Mouse (Mus musculus): ENCODE results near the gene B230104I21Rik. TPM values are rescaled to one million over a fixed set of nuclear protein-coding genes. Genes with fewer than 3 reads are reported as not detected.

Gene B230104I21Rik
- polyA plus RNA-seq, 1 experiment from 2014 or later: not detected

DNA sequence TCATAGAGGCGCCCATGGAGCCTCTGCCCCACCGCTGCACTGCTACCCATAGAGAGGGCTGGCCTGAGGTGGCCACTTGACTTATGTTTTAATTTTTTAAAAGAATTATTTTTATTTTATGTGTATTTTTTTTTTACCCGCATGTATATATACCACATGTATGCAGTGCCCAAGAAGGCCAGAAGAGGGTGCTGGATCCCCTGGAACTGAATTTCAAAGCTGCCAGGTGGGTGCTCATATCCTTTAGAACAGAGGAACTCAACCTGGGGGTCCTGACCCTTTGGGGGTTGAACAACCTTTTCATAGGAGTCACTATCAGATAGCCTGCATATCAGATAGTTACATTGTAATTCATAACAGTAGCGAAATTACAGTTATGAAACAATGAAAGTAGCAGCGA, 19.5 kb downstream of the B230104I21Rik start:
- no peak overlapping the region for H3K4me3 ChIP-seq (ENCODE audit: low read depth, low read length)
- no peaks in the 10 kb centered on the region; the same call in 1 of the 2 replicates for H3K4me1 ChIP-seq (ENCODE audit: control insufficient read depth, insufficient read depth, low read length)
- H3K27ac ChIP-seq (replicated peaks; ENCODE audit: low read depth, low read length): no peak overlapping the region
- no peak overlapping the region for H3K4me2 ChIP-seq (ENCODE audit: low read depth, low read length)
- ATAC-seq (replicated peaks; ENCODE audit: insufficient number of reproducible peaks, low FRiP score, low TSS enrichment, low read depth) (no peak), DNase-seq (ENCODE audit: low spot score) (no peak)
- H3K9ac ChIP-seq (replicated peaks; ENCODE audit: low read length): no peak overlapping the region
- no peaks in the 10 kb centered on the region for H3K27me3 ChIP-seq (ENCODE audit: control insufficient read depth, insufficient read depth, low read length)
- no peaks in the 10 kb centered on the region for H3K9me3 ChIP-seq (replicated peaks; ENCODE audit: control insufficient read depth, low read length)
- 94% methylated on average over 5 of the region's 5 CpGs for WGBS
- H3K36me3 ChIP-seq (replicated peaks; ENCODE audit: control insufficient read depth, insufficient read depth, low read depth, low read length): no peaks in the 10 kb centered on the region

GRCm38 (mm10) chr4:154358370-154358769, 22.4 kb downstream of the B230104I21Rik start:
- no peak overlapping the region for H3K27ac ChIP-seq (replicated peaks; ENCODE audit: low read depth, low read length)
- no peak overlapping the region for H3K9ac ChIP-seq (replicated peaks; ENCODE audit: low read length)
- ATAC-seq (replicated peaks; ENCODE audit: insufficient number of reproducible peaks, low FRiP score, low TSS enrichment, low read depth) (no peak), DNase-seq (ENCODE audit: low spot score) (no peak)
- H3K4me3 ChIP-seq (ENCODE audit: low read depth, low read length): no peak overlapping the region
- no peaks in the 10 kb centered on the region for H3K27me3 ChIP-seq (ENCODE audit: control insufficient read depth, insufficient read depth, low read length)
- no peaks in the 10 kb centered on the region; the same call in 1 of the 2 replicates for H3K4me1 ChIP-seq (ENCODE audit: control insufficient read depth, insufficient read depth, low read length)
- WGBS: 78% methylated on average over 5 of the region's 5 CpGs
- no peaks in the 10 kb centered on the region for H3K36me3 ChIP-seq (replicated peaks; ENCODE audit: control insufficient read depth, insufficient read depth, low read depth, low read length)
- no peaks in the 10 kb centered on the region for H3K9me3 ChIP-seq (replicated peaks; ENCODE audit: control insufficient read depth, low read length)
- H3K4me2 ChIP-seq (ENCODE audit: low read depth, low read length): no peak overlapping the region

DNA sequence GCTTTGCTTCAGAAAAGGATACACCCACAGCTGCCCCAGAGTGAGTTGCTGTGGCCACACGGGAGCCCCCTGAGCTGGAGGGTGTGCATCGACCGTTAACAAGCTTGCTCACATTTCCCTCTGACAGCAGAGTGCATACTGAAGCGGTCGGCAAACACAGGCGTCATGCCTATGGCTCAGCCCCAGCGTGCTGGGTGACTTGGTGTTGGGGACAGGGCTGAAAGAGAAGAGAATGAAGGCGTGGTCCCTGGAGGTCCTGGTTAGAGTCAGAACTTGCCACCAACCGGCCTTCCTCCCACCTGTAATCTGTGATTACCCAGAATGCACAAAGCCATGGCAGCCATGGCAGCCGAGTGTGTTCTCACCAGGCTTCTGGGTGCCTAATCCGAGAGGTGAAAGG, 22.9 kb downstream of the B230104I21Rik start:
- H3K4me2 ChIP-seq (ENCODE audit: low read depth, low read length): no peak overlapping the region
- H3K27ac ChIP-seq (replicated peaks; ENCODE audit: low read depth, low read length): no peak overlapping the region
- no peaks in the 10 kb centered on the region for H3K36me3 ChIP-seq (replicated peaks; ENCODE audit: control insufficient read depth, insufficient read depth, low read depth, low read length)
- 59% methylated on average over 11 of the region's 11 CpGs for WGBS
- H3K9me3 ChIP-seq (replicated peaks; ENCODE audit: control insufficient read depth, low read length): no peaks in the 10 kb centered on the region
- no peak overlapping the region for H3K9ac ChIP-seq (replicated peaks; ENCODE audit: low read length)
- no peak overlapping the region for H3K4me3 ChIP-seq (ENCODE audit: low read depth, low read length)
- ATAC-seq (replicated peaks; ENCODE audit: insufficient number of reproducible peaks, low FRiP score, low TSS enrichment, low read depth) (no peak), DNase-seq (ENCODE audit: low spot score) (no peak)
- no peaks in the 10 kb centered on the region for H3K27me3 ChIP-seq (ENCODE audit: control insufficient read depth, insufficient read depth, low read length)
- H3K4me1 ChIP-seq (ENCODE audit: control insufficient read depth, insufficient read depth, low read length): no peaks in the 10 kb centered on the region; the same call in 1 of the 2 replicates

GRCm38 (mm10) chr4:154359762-154360300, 23.9 kb downstream of the B230104I21Rik start:
- WGBS: 87% methylated on average over 9 of the region's 9 CpGs
- Histone ChIP-seq H3K4me2 (ENCODE audit: low read depth, low read length) (no peak overlapping the region), H3K27ac (replicated peaks; ENCODE audit: low read depth, low read length) (no peak overlapping the region), H3K4me1 (ENCODE audit: control insufficient read depth, insufficient read depth, low read length) (no peaks in the 10 kb centered on the region; the same call in 1 of the 2 replicates), H3K36me3 (replicated peaks; ENCODE audit: control insufficient read depth, insufficient read depth, low read depth, low read length) (no peaks in the 10 kb centered on the region), H3K27me3 (ENCODE audit: control insufficient read depth, insufficient read depth, low read length) (no peaks in the 10 kb centered on the region), H3K4me3 (ENCODE audit: low read depth, low read length) (no peak overlapping the region), H3K9me3 (replicated peaks; ENCODE audit: control insufficient read depth, low read length) (no peaks in the 10 kb centered on the region), H3K9ac (replicated peaks; ENCODE audit: low read length) (no peak overlapping the region)
- DNase-seq (ENCODE audit: low spot score) (no peak), ATAC-seq (replicated peaks; ENCODE audit: insufficient number of reproducible peaks, low FRiP score, low TSS enrichment, low read depth) (no peak)

GRCm38 (mm10) chr4:154360441-154360840, 24.5 kb downstream of the B230104I21Rik start:
- WGBS: 91% methylated on average over 6 of the region's 7 CpGs
- no peak overlapping the region for H3K27ac ChIP-seq (replicated peaks; ENCODE audit: low read depth, low read length)
- H3K27me3 ChIP-seq (ENCODE audit: control insufficient read depth, insufficient read depth, low read length): no peaks in the 10 kb centered on the region
- DNase-seq (ENCODE audit: low spot score): no peak
- H3K9ac ChIP-seq (replicated peaks; ENCODE audit: low read length): no peak overlapping the region
- no peak overlapping the region for H3K4me2 ChIP-seq (ENCODE audit: low read depth, low read length)
- ATAC-seq (replicated peaks; ENCODE audit: insufficient number of reproducible peaks, low FRiP score, low TSS enrichment, low read depth): no peak
- H3K4me1 ChIP-seq (ENCODE audit: control insufficient read depth, insufficient read depth, low read length): peaks cover under 1% of the 10 kb centered on the region; the same call in 1 of the 2 replicates
- H3K4me3 ChIP-seq (ENCODE audit: low read depth, low read length): no peak overlapping the region
- no peaks in the 10 kb centered on the region for H3K36me3 ChIP-seq (replicated peaks; ENCODE audit: control insufficient read depth, insufficient read depth, low read depth, low read length)
- H3K9me3 ChIP-seq (replicated peaks; ENCODE audit: control insufficient read depth, low read length): no peaks in the 10 kb centered on the region

DNA sequence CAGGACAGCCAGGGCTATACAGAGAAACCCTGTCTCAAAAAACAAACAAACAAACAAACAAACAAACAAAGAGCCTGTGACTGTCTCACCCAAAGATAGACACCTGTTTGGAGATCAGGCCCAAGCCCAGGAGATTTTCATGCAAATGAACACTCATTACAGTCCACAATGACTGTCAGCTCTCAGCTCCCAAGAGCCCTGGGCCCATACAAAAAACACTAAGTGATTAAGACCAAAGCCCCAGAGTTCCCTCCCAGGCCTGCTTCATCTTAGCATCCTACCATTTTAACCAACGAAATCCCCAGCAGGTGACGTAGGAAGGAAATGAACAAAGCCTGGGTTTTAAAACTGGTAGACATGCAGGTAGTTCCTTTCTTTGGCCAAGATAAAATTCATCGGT, 24.9 kb downstream of the B230104I21Rik start:
- Histone ChIP-seq H3K36me3 (replicated peaks; ENCODE audit: control insufficient read depth, insufficient read depth, low read depth, low read length) (no peaks in the 10 kb centered on the region), H3K4me2 (ENCODE audit: low read depth, low read length) (no peak overlapping the region), H3K4me1 (ENCODE audit: control insufficient read depth, insufficient read depth, low read length) (peaks cover 3% of the 10 kb centered on the region; the same call in 1 of the 2 replicates), H3K9me3 (replicated peaks; ENCODE audit: control insufficient read depth, low read length) (no peaks in the 10 kb centered on the region), H3K4me3 (ENCODE audit: low read depth, low read length) (no peak overlapping the region), H3K9ac (replicated peaks; ENCODE audit: low read length) (no peak overlapping the region), H3K27me3 (ENCODE audit: control insufficient read depth, insufficient read depth, low read length) (no peaks in the 10 kb centered on the region), H3K27ac (replicated peaks; ENCODE audit: low read depth, low read length) (no peak overlapping the region)
- DNase-seq (ENCODE audit: low spot score) (no peak), ATAC-seq (replicated peaks; ENCODE audit: insufficient number of reproducible peaks, low FRiP score, low TSS enrichment, low read depth) (no peak)
- 89% methylated on average over 3 of the region's 3 CpGs for WGBS

DNA sequence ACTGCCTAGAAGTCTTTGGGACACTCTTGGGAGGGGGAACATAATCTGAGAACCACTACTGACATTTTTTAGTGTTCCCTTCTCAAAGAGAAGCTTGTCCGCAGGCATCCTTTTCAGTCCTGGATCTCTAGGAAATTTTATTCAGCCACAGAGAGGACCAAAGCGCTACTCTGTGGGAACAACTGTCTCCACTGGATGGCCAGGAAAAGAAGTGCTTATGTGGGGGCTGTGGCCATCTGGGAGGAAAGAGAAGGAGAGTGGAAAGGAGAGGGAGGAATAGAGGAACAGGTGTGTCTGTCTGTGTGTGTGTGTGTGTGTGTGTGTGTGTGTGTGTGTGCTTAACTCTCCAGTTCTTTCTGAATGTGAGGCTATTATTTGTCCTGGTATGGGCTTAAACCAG, 28.8 kb downstream of the B230104I21Rik start:
- Histone ChIP-seq H3K27me3 (ENCODE audit: control insufficient read depth, insufficient read depth, low read length) (no peaks in the 10 kb centered on the region), H3K4me3 (ENCODE audit: low read depth, low read length) (no peak overlapping the region), H3K4me2 (ENCODE audit: low read depth, low read length) (no peak overlapping the region), H3K9me3 (replicated peaks; ENCODE audit: control insufficient read depth, low read length) (no peaks in the 10 kb centered on the region), H3K9ac (replicated peaks; ENCODE audit: low read length) (no peak overlapping the region), H3K36me3 (replicated peaks; ENCODE audit: control insufficient read depth, insufficient read depth, low read depth, low read length) (no peaks in the 10 kb centered on the region), H3K27ac (replicated peaks; ENCODE audit: low read depth, low read length) (no peak overlapping the region), H3K4me1 (ENCODE audit: control insufficient read depth, insufficient read depth, low read length) (peaks cover 6% of the 10 kb centered on the region)
- DNase-seq (ENCODE audit: low spot score) (no peak), ATAC-seq (replicated peaks; ENCODE audit: insufficient number of reproducible peaks, low FRiP score, low TSS enrichment, low read depth) (no peak)
- 92% methylated on average over 2 of the region's 2 CpGs for WGBS

GRCm38 (mm10) chr4:154366836-154367235, 30.9 kb downstream of the B230104I21Rik start:
- no peaks in the 10 kb centered on the region for H3K27me3 ChIP-seq (ENCODE audit: control insufficient read depth, insufficient read depth, low read length)
- no peak overlapping the region for H3K4me3 ChIP-seq (ENCODE audit: low read depth, low read length)
- peaks cover 6% of the 10 kb centered on the region for H3K4me1 ChIP-seq (ENCODE audit: control insufficient read depth, insufficient read depth, low read length)
- H3K9me3 ChIP-seq (replicated peaks; ENCODE audit: control insufficient read depth, low read length): no peaks in the 10 kb centered on the region
- ATAC-seq (replicated peaks; ENCODE audit: insufficient number of reproducible peaks, low FRiP score, low TSS enrichment, low read depth) (no peak), DNase-seq (ENCODE audit: low spot score) (no peak)
- H3K36me3 ChIP-seq (replicated peaks; ENCODE audit: control insufficient read depth, insufficient read depth, low read depth, low read length): no peaks in the 10 kb centered on the region
- H3K9ac ChIP-seq (replicated peaks; ENCODE audit: low read length): no peak overlapping the region
- no peak overlapping the region for H3K4me2 ChIP-seq (ENCODE audit: low read depth, low read length)
- whole genome bisulfite sequencing: 85% methylated on average over 6 of the region's 6 CpGs
- no peak overlapping the region for H3K27ac ChIP-seq (replicated peaks; ENCODE audit: low read depth, low read length)

Data from embryonic facial prominence, embryonic 11.5 days (tissue).